Mouse (Mus musculus) CH12.LX (cell line): Measurements from ENCODE around the gene Foxk1. TPM values are rescaled to one million over a fixed set of nuclear protein-coding genes. Genes with fewer than 3 reads are reported as not detected.

Experiments used
- DNase-seq: peaks from one replicate; pipeline ENCODE4 v3.0.0-alpha.2; 2013; ENCODE audit errors: extremely low read depth
- H3K27ac ChIP-seq: 2 replicates; pipeline ENCODE4 v1.5.1; 2012; ENCODE audit warnings: low read depth, mild to moderate bottlenecking, control low read depth, moderate library complexity; ENCODE audit not compliant: insufficient read depth
- H3K27me3 ChIP-seq: replicated peaks from 2 replicates; pipeline ENCODE3; 2012; ENCODE audit warnings: inconsistent platforms
- H3K36me3 ChIP-seq, 2 experiments: replicated peaks in 1 of 2; 2 replicates each; pipeline versions ENCODE3 to v1.6.1; 2012; ENCODE audit warnings: inconsistent platforms in 1 of 2, low read length in 1 of 2, mild to moderate bottlenecking in 1 of 2, mixed read lengths in 1 of 2, moderate library complexity in 1 of 2; ENCODE audit not compliant: control insufficient read depth in 1 of 2, insufficient read depth in 1 of 2
- H3K4me1 ChIP-seq, 2 experiments: 2 replicates each; pipeline ENCODE4 v1.6.1; 2012; ENCODE audit warnings: inconsistent platforms in 1 of 2, moderate library complexity in 1 of 2; ENCODE audit not compliant: insufficient read depth in 2 of 2, control insufficient read depth in 1 of 2
- H3K4me2 ChIP-seq: 2 replicates; pipeline ENCODE4 v1.6.1; 2012; ENCODE audit warnings: low read depth, mild to moderate bottlenecking, control low read depth; ENCODE audit not compliant: poor library complexity, insufficient read depth, severe bottlenecking
- H3K4me3 ChIP-seq, 3 experiments: fragments of 150-350 bp in 1 of 3; sonication (generic) in 1 of 3; replicated peaks in 1 of 3; 2 replicates each; pipeline versions ENCODE3 to v1.5.1; 2011 to 2012; ENCODE audit warnings: low read depth in 2 of 3, low read length in 2 of 3, mild to moderate bottlenecking in 2 of 3, moderate library complexity in 2 of 3, control low read depth in 1 of 3, improper control_type of control experiment in 1 of 3, inconsistent platforms in 1 of 3, mixed read lengths in 1 of 3; ENCODE audit not compliant: poor library complexity in 1 of 3
- H3K79me2 ChIP-seq: replicated peaks from 2 replicates; pipeline ENCODE4 v1.6.1; 2012; ENCODE audit warnings: mild to moderate bottlenecking, moderate library complexity; ENCODE audit not compliant: control insufficient read depth, poor library complexity, insufficient read depth, severe bottlenecking; ENCODE audit errors: extremely low read depth
- H3K9ac ChIP-seq: 2 replicates; pipeline ENCODE4 v1.6.1; 2012; ENCODE audit warnings: low read depth, mild to moderate bottlenecking, control low read depth, moderate library complexity; ENCODE audit not compliant: insufficient read depth
- H3K9me3 ChIP-seq: replicated peaks from 2 replicates; pipeline ENCODE3; 2012; ENCODE audit warnings: low read length, inconsistent platforms, mixed read lengths
- CHD1 ChIP-seq: IDR thresholded peaks from 2 replicates; pipeline ENCODE4 v1.6.1; 2012; ENCODE audit warnings: low read depth, low read length, improper control_type of control experiment, inconsistent platforms
- CTCF ChIP-seq, 2 experiments: IDR thresholded peaks in 1 of 2; conservative IDR thresholded peaks in 1 of 2; 2 replicates each; pipeline ENCODE4 v1.5.1; 2011 to 2012; ENCODE audit warnings: low read depth in 2 of 2, low read length in 2 of 2, improper control_type of control experiment in 1 of 2, inconsistent platforms in 1 of 2, mild to moderate bottlenecking in 1 of 2, moderate library complexity in 1 of 2
- JUN ChIP-seq: IDR thresholded peaks from 2 replicates; pipeline ENCODE4 v1.6.1; 2011; ENCODE audit warnings: low read depth, mild to moderate bottlenecking, low read length, improper control_type of control experiment, moderate library complexity; ENCODE audit not compliant: insufficient read depth
- JUND ChIP-seq: conservative IDR thresholded peaks from 2 replicates; pipeline ENCODE4 v1.6.1; 2011; ENCODE audit warnings: low read depth, low read length, improper control_type of control experiment
- MAZ ChIP-seq: IDR thresholded peaks from 2 replicates; pipeline ENCODE4 v1.6.1; 2012; ENCODE audit warnings: low read depth, mild to moderate bottlenecking, inconsistent platforms, low read length, improper control_type of control experiment, moderate library complexity
- MXI1 ChIP-seq: IDR thresholded peaks from 2 replicates; pipeline ENCODE4 v1.6.1; 2011; ENCODE audit warnings: mild to moderate bottlenecking, low read depth, low read length, improper control_type of control experiment
- MYC ChIP-seq: IDR thresholded peaks from 2 replicates; pipeline ENCODE4 v1.6.1; 2011; ENCODE audit warnings: low read depth, mild to moderate bottlenecking, improper control_type of control experiment, low read length
- NELFE ChIP-seq: IDR thresholded peaks from 2 replicates; pipeline ENCODE4 v1.6.1; 2011; ENCODE audit warnings: low read depth, low read length, improper control_type of control experiment
- NRF1 ChIP-seq: IDR thresholded peaks from 2 replicates; pipeline ENCODE4 v1.6.1; 2014; ENCODE audit warnings: low read depth, mild to moderate bottlenecking, inconsistent platforms, low read length, improper control_type of control experiment, moderate library complexity
- POLR2A ChIP-seq: IDR thresholded peaks from 2 replicates; pipeline ENCODE4 v1.6.1; 2011; ENCODE audit warnings: low read depth, mild to moderate bottlenecking, improper control_type of control experiment, low read length
- POLR2AphosphoS2 ChIP-seq: IDR thresholded peaks from 2 replicates; pipeline ENCODE4 v1.6.1; 2011; ENCODE audit warnings: low read depth, low read length, improper control_type of control experiment
- RAD21 ChIP-seq: IDR thresholded peaks from 2 replicates; pipeline ENCODE4 v1.6.1; 2011; ENCODE audit warnings: low read depth, mild to moderate bottlenecking, low read length, improper control_type of control experiment, moderate library complexity
- RCOR1 ChIP-seq: conservative IDR thresholded peaks from 2 replicates; pipeline ENCODE4 v1.6.1; 2012; ENCODE audit warnings: low read depth, mild to moderate bottlenecking, inconsistent platforms, low read length, improper control_type of control experiment
- SIN3A ChIP-seq: IDR thresholded peaks from 2 replicates; pipeline ENCODE4 v1.6.1; 2012; ENCODE audit warnings: low read length, improper control_type of control experiment, inconsistent platforms
- USF2 ChIP-seq: conservative IDR thresholded peaks from 2 replicates; pipeline ENCODE4 v1.6.1; 2011; ENCODE audit warnings: low read depth, low read length, improper control_type of control experiment
- ZKSCAN1 ChIP-seq: IDR thresholded peaks from 2 replicates; pipeline ENCODE4 v1.6.1; 2012; ENCODE audit warnings: low read depth, inconsistent platforms, low read length, improper control_type of control experiment, borderline replicate concordance
- ZMIZ1 ChIP-seq: IDR thresholded peaks from 2 replicates; pipeline ENCODE4 v1.6.1; 2012; ENCODE audit warnings: low read depth, mild to moderate bottlenecking, inconsistent platforms, low read length, improper control_type of control experiment
- ZNF384 ChIP-seq: IDR thresholded peaks from 2 replicates; pipeline ENCODE4 v1.6.1; 2012; ENCODE audit warnings: low read depth, low read length, improper control_type of control experiment, inconsistent platforms
- dilution Hi-C: fragments of 300-500 bp; cut with MboI; formaldehyde crosslinking; loops from 2 replicates; pipeline ENCODE4 v1.14.3; 2020; ENCODE audit warnings: low sequenced_read_pairs; ENCODE audit not compliant: extremely low pct_unique_long_range_greater_than_20kb, extremely low pct_ligation_motif_present
- in situ Hi-C: fragments of 300-500 bp; cut with MboI; formaldehyde crosslinking; loops from 3 replicates; pipeline ENCODE4 v1.14.3; 2019; ENCODE audit warnings: low sequenced_read_pairs, low pct_ligation_motif_present, low pct_unique_long_range_greater_than_20kb, mixed read lengths
- polyA plus RNA-seq: library from polyadenylated mRNA; unstranded; fragments of >175 nt; gene quantifications from 2 replicates; pipeline ENCODE4 v1.2.1, GENCODE M21; 2012; ENCODE audit warnings: low read depth; ENCODE audit not compliant: insufficient read length
- total RNA-seq, 2 experiments: library from RNA; depleted of rRNA; stranded (reverse); fragments of 300-350 nt in 1 of 2; fragments of >200 nt in 1 of 2; gene quantifications; 2 replicates each; pipeline ENCODE4 v1.2.3; 2012 to 2014

Foxk1 gene
- total and polyA plus RNA-seq, 3 experiments: 5.3 to 23.4 (median 11.3) TPM

GRCm38 (mm10) chr5:142424627-142425349 is 23.5 kb downstream of the Foxk1 start:
- H3K4me3 ChIP-seq: no peak overlapping the region
- H3K27ac ChIP-seq: no peak overlapping the region
- H3K79me2 ChIP-seq: peaks cover 6% of the 10 kb centered on the region
- no peak overlapping the region for H3K9ac ChIP-seq
- dilution Hi-C loops: no loop called here
- H3K4me2 ChIP-seq: no peak overlapping the region
- no peak for DNase-seq
- in situ Hi-C loops: no loop called here
- no peak for TF ChIP-seq ZMIZ1
- TF ChIP-seq, all 38 proteins: peak for 0
- Histone ChIP-seq H3K36me3 (peaks cover 10 to 80% of the 10 kb centered on the region in 2 experiments), H3K4me1 (peaks cover 13 to 97% of the 10 kb centered on the region in 2 experiments), H3K27me3 (no peaks in the 10 kb centered on the region), H3K9me3 (no peaks in the 10 kb centered on the region)

DNA sequence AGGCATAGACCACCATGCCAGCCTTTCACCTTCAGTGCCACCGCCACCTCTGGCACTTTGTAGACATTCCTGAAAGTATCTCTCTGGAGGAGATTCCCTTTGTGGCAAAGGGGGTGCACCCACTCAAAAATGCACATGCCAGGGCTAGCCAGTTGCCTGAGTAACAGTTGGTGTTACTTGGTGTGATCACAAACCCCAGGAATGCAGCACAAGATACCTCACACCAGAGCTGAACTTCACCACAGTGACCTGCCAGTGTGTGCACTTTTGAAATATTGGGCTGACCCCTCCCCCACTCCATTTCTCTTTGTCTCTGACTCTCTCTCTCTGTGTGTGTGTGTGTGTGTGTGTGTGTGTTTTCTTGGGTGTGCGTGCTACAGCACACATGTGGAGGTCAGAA is 25.2 kb downstream of the Foxk1 start:
- no peak for DNase-seq
- peaks cover 11 to 92% of the 10 kb centered on the region in 2 experiments for H3K4me1 ChIP-seq
- peaks cover 10 to 86% of the 10 kb centered on the region in 2 experiments for H3K36me3 ChIP-seq
- no peak overlapping the region for H3K4me2 ChIP-seq
- H3K27me3 ChIP-seq: no peaks in the 10 kb centered on the region
- no peak overlapping the region for H3K27ac ChIP-seq
- in situ Hi-C loops: no loop called here
- H3K79me2 ChIP-seq: peaks cover 3% of the 10 kb centered on the region
- TF ChIP-seq JUND: no peak
- TF ChIP-seq POLR2A: no peak
- TF ChIP-seq MAZ: no peak
- TF ChIP-seq MXI1: no peak
- TF ChIP-seq SIN3A: no peak
- TF ChIP-seq ZKSCAN1: no peak
- no peak for TF ChIP-seq NELFE
- TF ChIP-seq POLR2AphosphoS2: no peak
- TF ChIP-seq ZNF384: no peak
- TF ChIP-seq RCOR1: no peak
- no peak for TF ChIP-seq RAD21
- no peak for TF ChIP-seq JUN
- TF ChIP-seq USF2: no peak
- TF ChIP-seq CTCF (conservative IDR thresholded peaks at IDR 0.05 in 1 of 2, IDR thresholded peaks at IDR 0.05 in 1 of 2; ENCODE audit: low read depth in 2 of 2, low read length in 2 of 2): no peak
- TF ChIP-seq NRF1: no peak
- no peak for TF ChIP-seq CHD1
- no peak for TF ChIP-seq MYC
- no peak for TF ChIP-seq ZMIZ1
- no peaks in the 10 kb centered on the region for H3K9me3 ChIP-seq
- no peak overlapping the region for H3K9ac ChIP-seq
- dilution Hi-C loops: no loop called here
- H3K4me3 ChIP-seq: no peak overlapping the region
